In the genomic region with DNA sequence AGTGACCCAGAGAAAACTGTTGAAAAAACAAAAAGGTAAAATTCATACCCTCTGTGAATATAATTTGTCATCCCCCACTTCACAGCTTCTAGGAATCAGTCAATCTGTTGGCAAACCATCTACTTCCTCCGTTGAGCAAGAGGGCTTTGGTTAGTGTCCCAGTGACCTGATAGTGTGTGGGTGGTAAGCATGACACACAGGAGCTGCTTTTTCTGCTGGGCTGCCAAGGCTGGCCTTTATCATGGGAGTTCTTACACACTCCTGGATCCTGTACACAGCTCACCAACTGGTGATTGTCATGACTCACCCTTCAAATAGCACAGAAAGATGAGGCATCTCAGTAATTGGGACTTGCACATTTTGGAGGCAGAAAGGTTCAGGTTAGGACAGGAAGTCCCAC, we compare ENCODE assay signal across 18 mouse cellular contexts. TPM values are rescaled to one million over a fixed set of nuclear protein-coding genes. Genes with fewer than 3 reads are reported as not detected.
DNase-seq lines count a peak whose midpoint lies in the region; TF ChIP-seq lines count a peak whose summit lies in the region.
"Had no signal": no experiment of that assay in that cellular context is flagged by ENCODE, and none has a peak within 500 bp of the region (broad histone marks: within the 10 kb centered on the region; RNA-seq: fewer than 3 reads in every experiment).

TSS of gene Pate1 (minus strand) at position 378 of the 400 bp plus-strand sequence.

- no peak within 1 kb of the TSS for H3K27ac ChIP-seq in layer of hippocampus, adult 2 months
- H3K27ac ChIP-seq: heart, adult 2 months; limb, embryonic 13.5 days; midbrain, embryonic 10.5 days had no signal

- no peak within 1 kb of the TSS for H3K4me3 ChIP-seq in layer of hippocampus, adult 2 months
- H3K4me3 ChIP-seq: erythroblast, embryonic 14.5 days; heart, adult 2 months; limb, embryonic 13.5 days; midbrain, embryonic 10.5 days had no signal

- TF ChIP-seq CTCF in layer of hippocampus, adult 2 months (conservative IDR thresholded peaks at IDR 0.05) = no peak

- peak; percentile 1 for DNase-seq in adrenal gland, postnatal 10 days
- no peak for DNase-seq in adrenal gland, adult 8-10 months
- peak; percentile 10 to 11 for DNase-seq in layer of hippocampus, adult 2 months (ENCODE audit: low spot score in 2 of 2)
- no peak for DNase-seq in layer of hippocampus, postnatal 10 days (ENCODE audit: low spot score in 2 of 2)
- DNase-seq in adipocyte (ENCODE audit: low spot score) = peak; percentile 59
- DNase-seq in lung, postnatal 36 days = peak; percentile 66
- no peak for DNase-seq in testis, postnatal 10 days (ENCODE audit: low spot score)
- DNase-seq in kidney, postnatal 14 days = no peak
- DNase-seq: cerebellum, adult 11 months; heart, adult 2 months; heart, postnatal 36 days; lung, embryonic 14.5 days; right cerebral cortex, postnatal 14 days; thymus, postnatal 14 days had no signal

RNA-seq across cellular contexts. Expression of gene Pate1, which starts in this region (rescaled TPM):
- not detected for total RNA-seq in adrenal gland, postnatal 10 days (2021)
- not detected for total RNA-seq in adrenal gland, adult 8-10 months (2022)
- total RNA-seq in layer of hippocampus, adult 2 months (2021) = not detected
- total RNA-seq in layer of hippocampus, postnatal 10 days (2021) = not detected
- total RNA-seq: heart, adult 2 months; heart, postnatal 36 days; left cerebral cortex, adult 8-10 months had no signal

Comparison
In these comparisons a context has a peak if more than half of its experiments do, and no peak if none do; other contexts are left out.
1. Peak in DNase-seq in adrenal gland, postnatal 10 days; RNA of the gene not detected or under 1 TPM.
2. Peak in DNase-seq in layer of hippocampus, adult 2 months; RNA of the gene not detected or under 1 TPM.
3. DNase-seq: peak in adipocyte (single experiment) and lung, postnatal 36 days (single experiment); none in adrenal gland, adult 8-10 months (single experiment), layer of hippocampus, postnatal 10 days (0 of 2), testis, postnatal 10 days (single experiment) and kidney, postnatal 14 days (single experiment).